Mouse (Mus musculus) bone marrow, adult 2 months (tissue): Measurements from ENCODE around the gene B3gnt8.

ENCODE experiments used
- CTCF ChIP-seq: fragments of 200-500 bp; IDR thresholded peaks from 2 replicates; pipeline ENCODE4 v1.5.1; 2011; ENCODE audit warnings: low read length, control low read depth; ENCODE audit not compliant: control insufficient read depth, insufficient read depth
- POLR2A ChIP-seq: fragments of 200-500 bp; IDR thresholded peaks from 2 replicates; pipeline ENCODE4 v1.6.1; 2011; ENCODE audit warnings: low read depth, mild to moderate bottlenecking, control low read depth, low read length, borderline replicate concordance; ENCODE audit not compliant: control insufficient read depth

DNA sequence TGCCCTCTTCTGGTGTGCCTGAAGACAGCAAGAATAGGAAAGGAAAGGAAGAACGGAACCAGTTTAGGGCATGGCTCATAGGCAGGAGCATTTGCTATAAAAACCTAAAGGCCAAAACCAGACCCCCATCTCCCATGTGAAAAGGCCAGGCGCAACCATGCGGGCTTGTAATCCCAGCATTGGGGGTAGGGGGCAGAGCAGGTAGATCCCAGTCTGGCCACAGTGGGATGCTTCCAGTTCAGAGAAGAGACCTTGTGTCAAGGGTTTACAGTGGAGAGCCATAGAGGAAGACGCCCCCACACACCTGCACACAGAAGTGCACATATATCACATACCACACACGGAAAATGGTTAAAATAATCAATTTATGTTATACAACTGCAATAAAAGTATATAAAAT, 12.4 kb upstream of the B3gnt8 start:
- no peak for TF ChIP-seq CTCF
- TF ChIP-seq POLR2A: no peak
